Mouse (Mus musculus): ENCODE results near the gene Tufm.

The Tufm gene

DNA sequence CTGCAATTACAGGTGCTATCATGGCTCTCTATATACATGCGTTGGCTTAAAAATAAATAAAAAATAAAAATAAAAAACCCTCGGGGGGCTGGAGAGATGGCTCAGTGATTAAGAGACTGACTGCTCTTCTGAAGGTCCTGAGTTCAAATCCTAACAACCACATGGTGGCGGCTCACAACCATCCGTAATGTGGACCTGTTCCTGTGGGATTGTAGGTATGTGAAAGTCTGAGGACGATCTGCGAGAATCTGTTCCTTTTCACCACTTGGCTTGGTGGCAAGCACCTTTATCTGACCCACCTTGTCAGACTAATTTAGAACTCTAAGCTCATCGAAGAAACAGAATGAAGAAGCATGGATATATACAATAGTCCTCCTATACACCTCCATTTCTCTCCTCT lies 12.3 kb downstream of the Tufm start:
- DNase-seq (ENCODE audit: low spot score in 2 of 2): no peak

- no peak for DNase-seq (ENCODE audit: low spot score in 2 of 2)
Observed at GRCm38 (mm10) chr7:126501684-126502022, 14.5 kb downstream of the Tufm start.

DNA sequence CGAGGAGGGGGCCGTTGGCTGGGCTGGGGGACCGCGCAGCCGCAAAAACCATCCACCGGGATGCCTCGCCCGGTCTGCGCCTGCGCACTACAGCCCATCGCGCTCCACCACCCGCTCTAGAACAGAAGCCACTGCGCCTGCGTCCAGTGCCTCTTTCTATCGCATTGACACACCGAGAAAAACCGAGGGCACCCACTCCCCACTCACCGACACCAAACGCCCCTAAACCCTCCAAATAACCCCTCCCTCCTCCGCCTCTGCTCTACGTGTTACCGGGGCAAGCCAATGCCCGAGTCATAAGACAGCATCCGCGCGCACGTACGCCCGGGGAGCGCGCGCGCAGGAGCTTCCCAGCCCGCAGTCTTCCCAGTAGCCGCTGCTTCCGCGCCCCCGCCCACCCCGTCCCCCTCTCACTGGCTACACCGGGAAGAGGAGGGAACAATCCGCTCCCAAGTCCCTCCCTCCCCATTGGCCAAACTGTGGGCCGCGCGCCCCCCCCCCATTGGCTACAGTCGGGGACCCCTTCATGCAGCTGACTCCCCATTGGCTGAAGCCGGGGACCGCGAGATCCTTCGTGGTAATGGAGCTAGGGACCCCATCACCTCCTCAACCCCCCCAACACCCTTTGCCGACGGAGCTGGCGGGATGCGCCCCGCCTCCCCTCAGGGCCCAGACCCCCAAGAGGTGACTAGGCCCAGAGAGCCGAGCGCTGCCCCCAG lies 15.0 kb downstream of the Tufm start:
- DNase-seq (ENCODE audit: low spot score in 2 of 2): peak; percentile 94

DNA sequence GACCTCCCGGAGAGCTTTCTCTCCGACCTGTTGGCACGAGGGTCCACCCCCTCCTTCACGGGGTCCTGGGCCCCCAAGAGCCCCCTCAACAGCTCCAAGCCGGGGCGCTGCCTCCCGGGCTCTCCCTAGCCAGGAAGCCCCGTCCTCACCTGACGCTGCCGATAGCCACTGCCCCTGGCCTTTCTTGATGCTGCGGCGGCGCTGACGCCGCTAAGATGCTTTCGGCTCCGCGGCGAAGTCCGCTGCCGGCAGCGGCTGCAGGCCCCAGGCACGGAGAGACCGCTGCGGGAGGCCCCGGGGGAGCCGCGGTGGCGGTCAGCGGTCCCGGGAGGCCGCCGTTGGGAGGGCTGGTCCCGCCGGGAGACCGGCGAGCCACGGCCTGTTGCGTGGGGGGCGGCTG lies 15.6 kb downstream of the Tufm start:
- DNase-seq (ENCODE audit: low spot score in 2 of 2): peak in 1 of 2 experiments; percentile 83

DNA sequence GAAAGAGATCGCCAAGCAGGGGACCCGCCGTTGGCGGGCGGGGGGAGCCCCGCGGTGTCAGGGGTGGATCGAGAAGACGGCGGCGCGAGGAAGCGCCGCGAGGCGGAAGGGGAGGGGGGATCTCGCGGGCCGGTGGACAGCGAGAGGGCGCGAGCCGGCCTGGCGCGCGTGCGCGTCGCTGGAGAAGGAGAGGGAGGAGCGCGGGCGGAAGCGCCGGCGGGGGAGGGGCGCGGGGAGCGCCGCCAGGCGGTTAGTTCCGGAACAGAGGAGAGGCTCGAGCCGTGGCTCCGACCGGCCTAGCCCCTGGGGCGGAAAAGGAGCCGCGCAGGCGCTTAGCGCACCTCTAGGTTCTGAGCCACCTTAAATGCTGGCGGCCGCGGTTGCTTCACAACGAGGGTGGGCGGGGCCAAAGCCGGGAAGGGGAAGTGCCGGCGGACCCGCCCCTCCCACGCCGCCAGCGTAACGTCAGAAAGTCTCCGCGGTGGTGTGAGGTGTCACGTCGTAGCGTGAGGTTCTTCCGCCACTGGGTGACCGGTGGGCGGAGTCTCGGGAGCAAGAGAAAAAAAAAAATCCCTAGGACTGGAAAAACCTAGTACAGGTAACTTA lies 16.2 kb downstream of the Tufm start, which contains the start of gene Atxn2l:
Gene Atxn2l, minus strand, starts transcription at position 165 of the 606 bp plus-strand sequence.
- DNase-seq (ENCODE audit: low spot score in 2 of 2): peak; percentile 99 to 100

DNA sequence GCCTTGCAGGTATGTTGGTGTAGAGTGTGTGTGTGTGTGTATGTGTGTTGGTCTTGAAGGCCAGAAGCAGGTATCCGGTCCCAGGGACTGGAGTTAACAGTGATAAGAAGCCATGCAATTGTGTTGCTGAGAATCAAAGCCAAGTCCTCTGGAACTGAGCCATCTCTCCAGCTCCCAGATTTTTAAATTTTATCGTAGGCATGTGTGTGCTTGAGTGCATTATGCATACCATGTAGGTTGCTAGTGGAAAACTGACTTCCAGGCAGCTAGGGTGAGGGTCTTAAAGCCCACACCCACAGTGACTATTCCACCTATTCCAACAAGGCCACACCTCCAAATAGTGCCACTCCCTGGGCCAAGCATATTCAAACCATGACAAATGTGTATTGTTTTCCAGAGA lies 17.8 kb downstream of the Tufm start:
- DNase-seq (ENCODE audit: low spot score in 2 of 2): no peak

DNA sequence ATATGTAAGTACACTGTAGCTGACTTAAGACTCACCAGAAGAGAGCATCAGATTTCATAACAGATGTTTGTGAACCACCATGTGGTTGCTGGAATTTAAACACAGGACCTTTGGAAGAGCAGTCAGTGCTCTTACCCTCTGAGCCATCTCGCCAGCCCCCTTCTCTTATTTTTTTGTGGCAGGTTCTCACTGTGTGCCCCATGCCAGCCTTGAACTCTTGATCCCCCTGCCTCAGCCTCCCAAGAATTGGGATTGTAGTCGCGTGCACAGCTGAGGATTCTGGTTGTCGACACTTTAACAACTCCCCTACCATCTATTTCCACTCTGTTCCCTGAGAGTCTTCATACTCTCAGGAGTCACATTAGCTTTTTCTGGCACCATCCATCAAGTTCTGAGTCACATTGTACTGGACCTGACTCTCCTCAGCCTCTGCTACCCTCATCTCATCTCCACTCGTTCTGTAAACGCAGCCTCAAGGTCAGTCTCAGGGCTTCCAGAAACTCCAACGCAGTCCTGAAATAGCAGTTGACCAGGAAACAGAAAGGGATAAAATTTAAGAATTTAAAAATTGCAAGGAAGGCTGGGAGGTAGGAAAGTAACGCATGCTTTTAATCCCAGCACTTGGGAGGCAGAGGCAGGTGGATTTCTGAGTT lies 20.1 kb downstream of the Tufm start:
- DNase-seq (ENCODE audit: low spot score in 2 of 2): no peak

- DNase-seq (ENCODE audit: low spot score in 2 of 2): no peak
Observed at GRCm38 (mm10) chr7:126511287-126511686, 24.1 kb downstream of the Tufm start.

- DNase-seq (ENCODE audit: low spot score in 2 of 2): no peak
Observed at GRCm38 (mm10) chr7:126518261-126518941, 31.2 kb downstream of the Tufm start.

- no peak for DNase-seq (ENCODE audit: low spot score in 2 of 2)
Observed at GRCm38 (mm10) chr7:126519513-126519912, 32.4 kb downstream of the Tufm start.

DNA sequence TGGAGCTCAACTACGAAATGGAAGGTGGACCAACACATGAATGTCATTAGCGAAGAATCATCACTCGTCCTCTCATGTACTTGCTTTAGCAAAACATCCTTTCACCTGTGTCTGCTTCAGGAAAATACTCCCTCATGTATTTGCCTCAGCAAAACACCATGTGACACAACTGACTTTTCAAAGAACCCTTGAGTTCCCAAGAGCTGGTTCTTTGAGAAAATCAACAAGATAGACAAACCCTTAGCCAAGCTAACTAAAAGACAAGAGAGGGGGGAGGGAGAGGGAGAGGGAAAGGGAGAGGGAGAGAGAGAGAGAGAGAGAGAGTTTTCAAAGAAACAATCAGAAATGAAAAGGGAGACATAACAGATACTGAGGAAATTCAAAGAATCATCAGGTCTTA lies 36.2 kb downstream of the Tufm start:
- no peak for DNase-seq (ENCODE audit: low spot score in 2 of 2)

GRCm38 (mm10) chr7:126528166-126528577 lies 41.0 kb downstream of the Tufm start:
- no peak for DNase-seq (ENCODE audit: low spot score in 2 of 2)

- no peak for DNase-seq (ENCODE audit: low spot score in 2 of 2)
Observed at GRCm38 (mm10) chr7:126533434-126533833, 46.3 kb downstream of the Tufm start.

- peak in 1 of 2 experiments; percentile 19 for DNase-seq (ENCODE audit: low spot score in 2 of 2)
Observed at GRCm38 (mm10) chr7:126535766-126536165, 48.6 kb downstream of the Tufm start.

GRCm38 (mm10) chr7:126536466-126536865 lies 49.3 kb downstream of the Tufm start:
- no peak for DNase-seq (ENCODE audit: low spot score in 2 of 2)

DNA sequence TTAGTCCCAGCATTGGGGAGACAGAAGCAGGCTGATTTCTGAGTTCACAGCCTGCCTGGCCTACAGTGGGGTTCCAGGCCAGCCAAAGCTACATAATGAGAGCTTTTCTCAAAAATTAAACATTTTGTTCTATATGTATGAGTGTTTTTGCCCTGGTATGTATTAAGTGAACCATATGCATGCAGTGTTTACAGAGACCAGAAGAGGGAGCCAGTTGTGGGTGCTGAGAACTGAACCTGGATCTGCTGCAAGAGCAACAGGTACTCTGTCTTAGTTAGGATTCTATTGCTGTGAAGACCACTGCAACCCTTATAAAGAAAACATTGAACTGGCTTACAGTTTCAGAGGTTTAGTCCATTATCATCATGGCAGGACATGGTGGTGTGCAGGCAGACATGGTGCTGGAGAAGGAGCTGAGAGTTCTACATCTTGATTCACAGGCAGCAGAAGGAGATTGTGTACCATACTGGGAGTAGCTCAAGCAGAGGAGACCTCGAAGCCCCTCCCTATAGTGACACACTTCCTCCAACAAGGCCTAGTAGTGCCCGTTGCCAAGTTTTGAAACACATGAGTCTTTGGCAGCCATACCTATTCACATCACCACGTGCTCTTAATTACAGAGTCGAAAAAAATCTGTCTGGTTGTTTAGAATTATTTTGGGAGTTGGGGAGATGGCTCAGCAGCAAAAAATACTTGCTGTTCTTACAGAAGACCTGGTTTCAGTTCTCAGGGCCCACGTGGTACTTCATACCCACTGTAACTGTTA lies 50.8 kb downstream of the Tufm start:
- peak in 1 of 2 experiments; percentile 46 for DNase-seq (ENCODE audit: low spot score in 2 of 2)

Measured in spleen, postnatal 10 days (tissue).